Mouse (Mus musculus) mouse embryonic stem cell (cell line): ENCODE results near the gene Mgmt.

Source experiments
- in situ Hi-C, 2 experiments: fragments of 300-500 bp; cut with MboI; formaldehyde crosslinking; loops; 1 replicate in 1 of 2; 3 replicates in 1 of 2; pipeline ENCODE4 v1.14.3; 2019 to 2020; ENCODE audit warnings: low sequenced_read_pairs in 2 of 2, low pct_unique_long_range_greater_than_20kb in 1 of 2, mixed read lengths in 1 of 2; ENCODE audit not compliant: unreplicated experiment in 1 of 2

Mgmt gene

DNA sequence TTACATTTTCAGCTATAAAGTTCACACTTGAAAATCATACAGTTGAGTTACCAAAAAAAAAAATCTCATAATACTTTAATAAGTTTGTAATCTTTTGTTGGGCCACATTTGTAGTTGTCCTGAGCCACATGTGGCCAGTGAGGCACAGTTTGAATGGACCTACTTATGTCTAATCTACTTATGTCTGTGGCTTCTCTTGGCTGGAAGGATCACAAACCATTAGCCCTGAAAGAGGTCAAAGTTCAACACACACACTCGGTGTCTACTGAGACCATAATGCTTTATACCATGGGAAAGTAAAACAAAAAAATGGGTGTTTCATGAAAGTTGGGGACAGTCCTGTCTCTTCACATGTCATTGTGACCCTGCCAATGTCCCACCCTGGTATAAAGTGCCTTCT lies 3.1 kb downstream of the Mgmt start:
- in situ Hi-C loops, result no loop called here

DNA sequence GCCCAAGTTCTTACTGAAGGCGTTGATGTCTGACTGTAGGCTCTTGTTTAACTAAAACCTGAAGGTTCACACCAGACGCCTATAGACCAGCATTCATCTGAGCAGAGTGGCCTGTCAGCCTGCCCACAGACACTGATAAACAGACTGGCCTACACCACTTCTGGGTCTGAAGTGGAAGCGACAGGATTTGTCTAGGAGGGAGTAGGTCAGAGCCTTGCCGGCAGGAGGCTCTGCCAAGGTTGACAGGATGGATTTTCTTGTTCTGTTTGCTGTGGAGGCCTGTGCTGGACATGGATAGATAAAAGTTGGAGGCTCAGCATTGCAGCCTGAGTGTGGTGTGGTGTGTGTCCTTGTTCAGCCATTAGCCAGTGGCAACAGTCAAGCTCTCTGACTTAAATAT lies 3.6 kb downstream of the Mgmt start:
- in situ Hi-C loops, result no loop called here

DNA sequence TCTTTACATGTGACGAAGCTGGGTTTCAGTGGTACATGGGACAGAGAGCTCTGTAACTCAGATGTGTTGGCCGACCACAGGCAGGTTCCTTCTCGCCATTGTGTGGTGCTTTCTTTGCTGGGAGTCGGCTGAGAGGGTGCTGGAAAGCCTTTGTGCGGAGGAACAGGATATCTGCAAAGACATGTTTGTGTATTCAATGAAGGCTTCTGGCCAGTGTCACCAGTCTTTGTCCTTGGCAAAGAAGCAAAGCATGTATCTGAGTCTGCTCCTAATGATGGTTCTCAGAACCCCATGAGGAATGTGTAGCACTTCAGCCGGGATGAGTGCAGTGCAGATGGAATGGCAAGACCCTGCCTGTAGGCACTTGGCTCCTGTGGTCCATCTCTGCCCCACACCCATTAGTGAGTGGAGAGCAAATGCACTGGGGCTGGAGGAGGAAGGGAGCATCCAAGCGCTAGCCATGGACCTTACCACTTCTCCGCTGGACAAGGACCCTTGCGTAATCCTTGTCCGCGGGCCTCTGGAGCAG lies 14.3 kb downstream of the Mgmt start:
- in situ Hi-C loops, result no loop called here

DNA sequence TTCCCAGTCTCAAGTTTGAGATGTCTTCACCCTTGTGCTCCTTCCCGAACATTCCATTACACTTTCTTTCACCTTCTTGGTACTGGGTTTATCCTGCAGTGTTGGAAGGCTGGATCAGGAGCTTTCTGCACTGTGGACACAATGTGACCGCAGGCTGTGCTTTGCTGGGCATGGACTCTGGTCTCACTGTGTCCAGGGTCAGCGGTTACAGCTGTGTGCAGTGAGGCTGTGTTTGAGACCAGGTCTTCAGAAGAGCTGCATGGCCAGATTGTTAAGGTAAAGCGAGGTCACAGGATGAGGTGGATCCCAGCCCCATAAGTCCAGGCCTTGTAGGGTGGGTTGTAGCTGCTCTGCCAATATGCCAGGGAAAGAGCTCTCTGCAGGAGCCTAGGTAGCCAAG lies 18.5 kb downstream of the Mgmt start:
- in situ Hi-C loops, result no loop called here

DNA sequence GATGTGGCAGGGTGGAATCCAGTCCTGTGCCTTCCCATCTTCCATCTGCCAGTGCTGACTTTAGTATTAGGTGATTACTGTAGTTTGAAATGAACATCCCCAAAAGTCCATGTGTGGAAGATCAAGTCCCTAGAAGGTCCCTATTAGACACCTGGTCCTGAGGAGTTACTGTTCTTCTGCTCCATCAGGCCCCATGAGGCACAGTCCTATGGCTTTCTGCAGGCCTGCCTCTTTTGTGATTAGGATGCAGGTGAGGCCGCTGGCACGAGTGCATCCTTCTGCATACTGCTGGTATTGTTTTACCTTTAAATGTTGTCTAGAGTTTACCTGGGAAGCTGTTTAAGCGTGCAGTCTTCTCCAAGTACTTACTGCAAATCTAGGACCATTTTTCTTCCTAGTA lies 21.6 kb downstream of the Mgmt start:
- in situ Hi-C loops, result no loop called here

DNA sequence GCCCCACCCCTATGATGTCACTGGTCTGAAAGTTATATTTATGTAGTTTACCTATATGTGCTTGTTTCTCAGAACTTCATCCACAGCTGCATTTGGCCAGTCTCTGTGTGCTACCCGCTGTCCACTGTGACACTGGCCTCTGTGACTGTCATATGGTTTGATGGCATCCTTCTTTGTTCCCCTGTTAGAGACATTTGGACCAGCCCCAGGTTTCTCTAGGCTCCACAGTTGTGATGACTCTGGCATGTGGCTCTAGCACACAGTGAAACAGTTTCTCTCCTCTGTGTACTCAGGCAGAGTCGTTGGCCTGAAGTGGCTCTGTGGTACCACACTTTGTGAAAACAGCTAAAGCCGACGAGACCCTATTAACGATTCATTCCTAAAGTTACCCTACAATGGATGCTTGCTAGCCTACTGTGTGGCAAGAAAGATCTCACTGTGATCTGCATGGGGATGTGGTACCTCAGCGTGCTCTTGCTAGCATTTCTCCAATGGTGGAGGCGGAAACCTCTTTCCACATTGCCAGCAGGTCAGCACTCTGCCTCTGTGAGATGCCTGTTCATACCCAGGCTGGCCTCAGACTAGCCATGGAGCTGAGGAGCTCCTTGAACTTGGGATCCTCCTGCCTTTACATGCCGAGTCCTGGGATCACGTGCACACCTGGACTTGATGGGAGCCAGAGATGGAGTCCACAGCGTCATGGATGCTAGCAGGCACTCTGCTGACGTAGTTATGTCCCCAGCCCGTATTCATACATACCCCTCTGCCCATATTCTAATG lies 26.8 kb downstream of the Mgmt start:
- in situ Hi-C loops, result no loop called here

DNA sequence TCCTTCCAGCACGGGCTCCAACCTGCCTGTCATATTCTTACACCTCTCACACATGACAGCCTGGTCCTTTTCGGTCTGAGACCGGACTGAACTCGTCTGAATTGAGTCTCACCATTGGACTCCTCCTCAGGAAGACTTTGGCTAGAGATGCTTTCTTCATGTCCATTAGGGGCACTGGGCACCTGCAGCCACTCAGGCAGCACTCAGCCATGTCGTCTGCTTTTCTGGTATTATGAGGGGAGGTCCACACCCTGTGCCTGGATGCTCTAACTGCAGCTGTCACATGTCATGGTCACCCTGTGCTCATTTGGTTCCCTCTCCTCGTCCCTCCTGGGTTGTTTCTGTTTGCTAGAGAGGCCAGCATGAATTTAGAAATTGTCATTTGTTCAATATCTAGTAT lies 27.8 kb downstream of the Mgmt start:
- in situ Hi-C loops, result no loop called here

DNA sequence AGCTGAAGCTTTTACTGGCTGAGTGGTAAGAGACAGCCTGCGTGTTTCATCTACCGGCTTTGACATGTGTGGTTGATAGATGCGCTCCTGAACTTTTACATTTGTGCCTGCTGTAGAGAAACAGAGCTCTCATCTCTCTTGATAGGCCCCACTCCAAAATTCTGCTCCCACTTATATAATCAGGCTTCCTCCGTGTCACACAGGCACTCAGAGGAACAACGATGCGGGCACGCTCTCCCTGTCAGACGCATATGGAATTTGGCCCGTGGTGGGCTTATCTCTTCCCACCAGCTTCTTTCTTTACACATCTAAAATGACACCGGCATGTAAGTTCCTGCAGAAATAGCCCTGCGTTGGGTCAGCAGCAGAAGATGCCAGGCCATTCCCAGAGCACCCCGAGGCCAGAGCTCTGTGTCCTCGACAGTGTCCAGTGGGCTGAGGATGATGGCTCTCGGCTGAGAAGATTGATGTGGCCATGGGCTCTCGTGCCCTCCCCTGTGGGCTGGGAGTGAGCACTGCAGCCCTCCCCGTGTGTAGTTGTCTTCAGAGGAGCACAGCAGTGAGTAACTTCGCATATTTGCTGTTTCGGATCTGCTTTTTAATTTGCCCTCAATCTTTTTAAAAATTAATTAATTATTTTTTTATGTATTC lies 30.3 kb downstream of the Mgmt start:
- in situ Hi-C loops, result no loop called here

DNA sequence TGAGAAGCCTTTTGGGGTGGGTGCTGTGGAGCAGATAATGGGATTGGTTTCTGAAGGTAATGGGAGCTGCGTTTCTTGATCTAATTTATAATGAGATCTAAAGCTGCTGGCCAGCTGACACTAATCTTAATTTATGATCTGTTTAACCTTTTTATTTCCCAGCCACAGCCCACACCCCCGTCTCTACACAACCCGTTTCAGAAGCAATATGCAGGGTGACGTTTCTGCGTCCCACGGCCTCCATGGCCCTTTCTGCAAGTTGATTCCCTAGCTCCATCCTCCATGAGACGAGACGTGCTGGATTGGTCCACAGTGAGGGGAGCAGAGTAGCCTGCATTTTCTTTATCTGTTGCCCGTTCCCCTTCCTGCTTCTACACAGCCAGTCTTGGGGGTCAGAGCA lies 31.8 kb downstream of the Mgmt start:
- in situ Hi-C loops, result no loop called here

DNA sequence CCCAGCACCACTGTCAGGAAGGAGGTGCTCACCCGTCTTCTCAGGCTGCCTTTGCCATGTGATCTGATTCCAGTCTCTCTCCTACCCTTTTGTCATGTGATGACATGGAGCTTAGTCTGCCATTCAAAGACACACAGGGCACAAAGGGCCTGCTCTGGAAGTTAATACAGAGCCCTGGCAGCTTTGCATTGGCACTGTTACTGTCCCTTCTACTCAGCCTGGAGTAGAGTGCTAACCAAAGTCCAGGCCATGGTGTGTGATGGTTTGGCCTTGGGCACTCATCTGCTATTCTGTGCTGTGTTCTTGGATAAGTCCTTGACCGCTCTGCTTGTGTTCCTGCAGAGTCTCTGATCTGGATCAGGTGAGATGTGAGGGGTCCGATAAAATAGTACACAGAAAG lies 36.0 kb downstream of the Mgmt start:
- in situ Hi-C loops, result no loop called here

DNA sequence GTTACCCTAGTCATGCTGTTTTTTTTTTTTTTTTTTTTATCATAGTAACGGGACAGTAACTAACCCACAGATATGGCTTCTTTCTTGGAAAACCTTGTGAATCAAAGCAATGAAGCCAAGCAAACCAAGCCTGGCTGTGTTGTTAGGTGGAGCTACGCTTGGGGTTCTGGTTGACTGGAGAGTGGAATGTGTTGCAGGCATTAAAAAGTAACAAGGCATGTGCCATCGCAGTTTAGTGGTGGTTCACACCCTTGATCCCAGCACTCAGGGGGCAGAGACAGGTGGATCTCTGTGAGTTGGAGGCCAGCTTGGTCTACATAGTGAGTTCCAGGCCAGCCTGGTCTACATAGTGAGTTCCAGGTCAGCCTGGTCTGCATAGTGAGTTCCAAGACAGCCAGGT lies 39.0 kb downstream of the Mgmt start:
- in situ Hi-C loops, result no loop called here

DNA sequence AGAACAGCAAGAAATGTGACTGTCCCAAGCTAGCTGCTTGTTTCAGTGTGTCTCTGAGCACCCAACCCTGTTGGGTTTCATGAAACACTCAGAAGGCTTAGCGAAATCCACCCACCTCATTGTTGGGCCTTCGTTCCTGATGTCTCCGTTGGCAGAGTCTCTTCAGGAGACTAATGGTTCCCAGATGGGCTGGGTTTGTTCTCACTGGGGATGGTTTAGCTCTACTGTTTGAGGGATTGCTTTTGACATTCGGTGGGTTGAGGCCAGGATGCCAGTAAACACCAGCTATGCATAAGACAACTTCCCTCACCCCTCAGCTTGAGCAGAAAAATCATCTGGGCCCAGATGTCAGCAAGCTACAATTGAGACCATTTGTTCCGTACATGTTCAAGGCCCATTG lies 39.9 kb downstream of the Mgmt start:
- in situ Hi-C loops, result no loop called here

DNA sequence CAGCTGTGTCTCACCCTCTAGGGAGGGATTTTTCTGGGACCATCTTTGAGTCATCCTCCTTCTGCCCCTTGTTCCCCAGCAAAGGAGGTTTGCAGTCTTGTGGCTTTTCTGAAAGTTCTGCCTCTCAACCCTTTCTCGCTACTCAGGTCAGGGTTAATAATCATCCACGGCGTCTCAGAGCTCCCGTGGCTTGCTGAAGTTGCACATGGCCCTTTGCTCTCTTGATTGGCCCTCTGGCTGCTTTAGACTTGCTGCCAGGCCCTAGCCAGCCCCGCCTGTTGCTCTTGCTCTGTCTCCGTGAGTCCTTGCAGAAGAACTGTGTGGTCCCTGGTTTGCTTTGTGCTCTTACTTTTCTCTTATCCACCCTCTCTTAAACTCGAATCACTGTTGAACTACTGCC lies 40.4 kb downstream of the Mgmt start:
- in situ Hi-C loops, result no loop called here

DNA sequence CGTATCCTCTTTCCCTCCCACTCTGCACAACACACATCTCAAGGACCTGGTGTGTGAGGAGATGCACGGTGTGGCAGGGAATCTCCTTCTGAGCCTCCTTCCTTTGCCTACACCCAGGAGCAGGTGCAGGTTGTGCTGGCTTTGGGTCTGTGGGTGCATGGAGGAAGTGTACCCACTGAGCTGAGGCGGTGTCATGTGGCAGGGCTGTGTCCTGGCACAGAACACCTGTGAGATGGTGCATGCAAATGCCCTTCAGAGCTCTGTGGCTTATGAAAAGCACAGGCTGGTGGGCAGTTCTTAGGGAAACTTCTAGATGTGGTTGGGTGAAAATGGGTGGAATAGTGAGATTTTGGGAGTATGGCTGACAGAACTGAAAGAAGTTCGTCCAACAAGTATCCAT lies 44.0 kb downstream of the Mgmt start:
- in situ Hi-C loops, result no loop called here

DNA sequence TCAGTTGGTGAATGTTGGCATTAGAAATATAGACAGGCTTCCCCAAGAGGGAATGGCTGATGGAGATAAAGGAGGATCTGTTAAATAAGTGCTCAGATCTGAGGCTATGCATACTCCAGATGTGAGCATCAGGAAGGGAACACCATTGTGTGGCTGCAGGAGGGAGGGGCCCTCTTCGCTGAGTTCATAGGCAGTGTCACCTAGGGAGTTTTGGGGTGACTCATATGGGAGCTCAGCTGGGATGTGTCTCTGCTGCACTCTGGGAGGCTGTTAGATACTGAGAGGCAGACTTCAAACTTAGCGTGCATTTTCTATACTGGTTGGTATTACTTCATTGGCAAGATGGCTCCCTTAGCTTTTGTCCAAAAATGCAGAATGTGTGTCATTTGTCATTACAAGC lies 48.0 kb downstream of the Mgmt start:
- in situ Hi-C loops, result no loop called here

DNA sequence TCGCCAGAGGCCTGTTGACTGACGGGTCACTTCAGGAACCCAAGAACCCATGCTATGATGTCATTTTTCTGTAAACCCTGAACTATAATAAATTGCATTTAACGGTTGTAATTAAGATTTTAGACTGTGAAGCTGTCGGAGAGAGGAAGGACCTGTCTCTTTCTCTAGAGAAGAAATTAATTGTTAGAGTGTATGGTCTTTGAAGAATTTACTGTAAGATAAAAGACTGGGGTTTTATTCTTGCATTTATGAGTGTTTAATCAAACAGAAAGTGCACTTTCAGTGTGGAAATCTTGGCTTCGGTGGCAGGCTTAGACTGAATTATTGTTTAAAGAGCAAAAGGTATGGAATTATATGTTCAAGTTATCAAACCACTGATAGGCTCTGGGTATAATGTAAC lies 49.5 kb downstream of the Mgmt start:
- in situ Hi-C loops, result no loop called here

DNA sequence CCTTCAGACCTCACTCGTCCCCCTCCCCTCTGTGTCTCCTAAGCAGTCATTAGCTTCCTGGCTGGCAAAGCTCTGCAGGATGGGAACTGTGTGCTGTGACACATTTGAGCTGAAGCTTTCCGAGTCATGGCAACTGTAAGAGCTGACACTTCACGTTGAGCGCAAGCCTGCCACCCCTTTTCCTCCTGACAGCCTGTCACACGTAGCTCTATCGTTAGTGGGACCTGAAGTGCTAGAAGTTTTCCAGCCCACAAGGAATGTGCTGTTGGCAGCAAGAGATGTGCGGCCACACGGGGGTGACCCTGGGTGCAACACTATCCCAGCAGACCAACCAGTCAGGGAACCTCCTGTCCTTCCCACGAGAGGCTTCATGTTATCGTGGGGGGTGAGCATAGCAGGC lies 51.3 kb downstream of the Mgmt start:
- in situ Hi-C loops, result no loop called here

DNA sequence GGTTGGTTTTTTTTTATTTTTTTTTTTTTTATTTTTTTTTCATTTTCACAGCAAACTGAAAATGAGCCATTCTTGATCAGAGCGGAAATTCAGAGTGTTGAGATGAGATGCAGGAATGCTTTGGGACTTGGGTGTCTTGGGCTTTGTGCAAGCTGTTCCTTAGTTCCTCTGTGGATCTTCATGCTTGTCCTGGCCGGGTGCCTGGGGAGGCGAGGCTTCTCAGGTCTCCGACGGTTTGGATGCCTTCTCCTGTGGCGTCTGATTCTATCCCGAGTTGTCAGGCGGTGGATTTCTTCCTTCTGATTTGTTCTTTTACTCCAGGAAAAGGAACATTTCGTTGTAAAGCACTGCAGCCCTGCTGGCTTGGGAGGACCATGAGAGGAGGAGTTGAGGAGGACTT lies 51.7 kb downstream of the Mgmt start:
- in situ Hi-C loops, result no loop called here

DNA sequence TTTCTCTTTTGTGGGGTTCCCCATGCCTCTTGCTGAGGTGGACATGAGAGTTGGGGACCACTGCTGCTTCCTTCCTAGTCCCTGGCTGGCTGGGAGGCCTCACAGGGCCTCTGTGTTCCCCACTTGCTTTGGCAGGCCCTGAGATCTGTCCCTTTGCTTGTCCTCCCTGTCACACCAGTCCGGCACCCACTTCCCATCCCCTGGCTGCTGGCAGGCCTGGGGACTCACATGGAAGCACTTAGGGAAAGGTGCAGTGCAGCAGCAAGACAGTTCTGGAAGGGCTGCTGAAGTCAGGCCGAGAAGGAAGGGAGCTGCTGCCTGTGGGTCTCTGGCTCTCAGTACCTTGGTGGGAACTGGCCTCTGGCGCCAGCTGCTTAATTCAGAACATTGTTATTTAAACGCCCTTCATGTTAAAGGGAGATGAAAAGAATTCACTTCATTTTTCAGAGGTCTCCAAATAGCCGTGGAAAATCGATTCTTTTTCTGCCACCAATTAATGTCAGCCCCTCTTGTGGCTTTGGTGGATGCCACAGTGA lies 53.9 kb downstream of the Mgmt start:
- in situ Hi-C loops, result no loop called here

DNA sequence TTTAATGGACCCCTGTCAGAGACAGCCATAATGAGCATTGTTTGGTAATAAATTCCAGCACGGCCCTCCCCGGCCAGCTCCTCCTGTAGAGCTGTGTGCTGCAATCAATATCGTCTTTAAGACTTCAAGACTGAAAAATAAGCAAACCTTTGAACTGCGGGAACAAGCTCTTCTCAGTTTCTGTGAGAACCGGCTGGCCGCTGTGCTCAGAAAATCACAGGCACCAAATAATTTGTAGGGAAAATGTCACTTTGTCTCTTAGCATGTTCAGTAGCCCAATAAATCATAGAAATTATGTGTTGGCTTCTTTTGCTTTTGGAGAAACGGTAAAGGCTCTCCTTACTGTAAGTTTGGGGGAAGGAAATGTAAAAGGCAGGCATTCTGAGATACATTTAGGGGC lies 58.2 kb downstream of the Mgmt start:
- in situ Hi-C loops, result no loop called here
